Mouse (Mus musculus): ENCODE measurements at regions not wholly inside any gene's neighbourhood (a gene's known extent, or its start where the extent isn't known, plus 50 kb on each side); places are given as distances from the start of the nearest gene placed in this dataset.

GRCm38 (mm10) chr9:101670111-101670510 lies 191.5 kb upstream of the 9630041A04Rik start:
- no peak for DNase-seq (ENCODE audit: low spot score in 2 of 2)

- DNase-seq (ENCODE audit: low spot score in 2 of 2) = no peak
Observed at GRCm38 (mm10) chr9:101649816-101650215, 211.8 kb upstream of the 9630041A04Rik start.

DNA sequence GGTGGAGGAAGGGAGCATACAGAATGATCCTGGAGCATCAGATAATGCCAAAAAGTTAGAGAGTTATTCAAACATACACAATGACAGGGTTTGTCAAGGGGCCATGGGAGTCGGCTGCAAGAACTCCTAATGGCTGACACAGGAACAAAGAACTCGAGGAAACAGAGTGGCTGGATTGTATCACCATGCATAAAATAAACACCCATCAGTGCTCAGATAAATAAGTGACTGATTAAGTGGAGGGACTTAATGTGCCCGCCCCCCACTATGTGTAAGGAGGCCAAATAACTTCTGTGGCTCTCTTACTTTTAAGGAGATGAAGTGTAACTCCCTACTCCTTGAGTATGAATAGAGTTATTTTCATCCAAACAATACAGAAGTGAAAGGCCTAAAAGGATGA lies 220.1 kb upstream of the 9630041A04Rik start:
- DNase-seq (ENCODE audit: low spot score in 2 of 2) = no peak

DNA sequence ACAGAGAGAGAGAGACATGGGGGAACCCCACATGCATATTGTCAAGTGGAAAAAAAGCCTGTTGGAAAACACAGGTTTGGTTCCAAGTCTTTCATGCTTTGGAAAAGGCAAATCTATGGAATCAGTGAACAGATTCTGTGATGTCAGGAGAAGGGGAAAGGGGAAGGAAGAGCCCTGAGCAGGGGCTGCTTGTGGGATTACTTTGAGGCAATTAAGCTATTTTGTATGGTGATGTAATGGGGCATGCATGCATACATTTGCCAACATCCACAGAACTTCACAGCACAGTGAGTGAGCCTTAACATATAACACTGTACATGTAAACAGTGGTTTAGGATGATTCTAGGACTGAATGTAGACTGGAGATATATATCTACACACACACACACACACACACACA lies 221.0 kb upstream of the 9630041A04Rik start:
- no peak for DNase-seq (ENCODE audit: low spot score in 2 of 2)

DNA sequence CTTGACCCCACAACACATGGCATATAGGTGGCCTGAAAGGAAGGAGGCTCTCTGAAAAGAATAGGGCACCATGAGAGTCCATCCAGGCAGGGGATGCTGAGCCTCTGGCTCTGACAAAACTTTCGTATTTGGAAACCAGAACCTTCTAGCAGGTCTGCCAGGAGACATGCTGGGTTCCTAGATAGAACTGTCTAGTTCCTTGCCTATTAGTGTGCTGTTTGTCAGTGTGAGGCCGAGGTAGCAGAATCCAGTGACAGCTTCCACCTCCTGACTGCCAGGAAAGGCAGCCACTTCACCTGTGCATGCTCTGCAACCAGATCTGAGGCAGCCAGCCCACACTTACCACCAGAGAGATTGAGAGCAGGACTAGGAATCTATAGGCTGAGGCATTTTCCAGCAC lies 245.4 kb upstream of the 9630041A04Rik start:
- DNase-seq (ENCODE audit: low spot score in 2 of 2) = no peak

- no peak for DNase-seq (ENCODE audit: low spot score in 2 of 2)
Observed at GRCm38 (mm10) chr9:101615176-101615575, 246.5 kb upstream of the 9630041A04Rik start.

- DNase-seq (ENCODE audit: low spot score in 2 of 2) = no peak
Observed at GRCm38 (mm10) chr9:101613933-101614332, 247.7 kb upstream of the 9630041A04Rik start.

- DNase-seq (ENCODE audit: low spot score in 2 of 2) = no peak
Observed at GRCm38 (mm10) chr9:101613471-101613870, 248.2 kb upstream of the 9630041A04Rik start.

DNA sequence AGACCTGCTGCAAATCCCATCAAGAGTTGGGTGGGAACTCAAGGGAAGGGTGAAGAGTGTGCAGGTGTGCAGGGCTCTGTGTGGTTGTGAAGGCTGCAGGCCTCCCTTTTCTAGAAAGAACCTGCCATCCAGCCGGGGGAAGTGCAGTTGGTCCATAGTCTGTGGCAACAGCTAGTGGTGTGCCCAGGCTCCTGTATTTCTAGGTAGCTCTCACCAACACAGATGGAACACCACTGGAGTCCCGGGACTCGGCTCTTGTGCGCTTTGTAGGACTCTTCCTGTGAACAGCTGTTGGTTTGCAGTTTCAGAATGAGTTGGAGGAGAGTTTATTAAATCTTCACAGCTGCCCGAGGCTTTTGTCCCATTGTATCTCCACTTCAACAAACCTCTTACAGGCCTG lies 248.7 kb upstream of the 9630041A04Rik start:
- no peak for DNase-seq (ENCODE audit: low spot score in 2 of 2)

DNA sequence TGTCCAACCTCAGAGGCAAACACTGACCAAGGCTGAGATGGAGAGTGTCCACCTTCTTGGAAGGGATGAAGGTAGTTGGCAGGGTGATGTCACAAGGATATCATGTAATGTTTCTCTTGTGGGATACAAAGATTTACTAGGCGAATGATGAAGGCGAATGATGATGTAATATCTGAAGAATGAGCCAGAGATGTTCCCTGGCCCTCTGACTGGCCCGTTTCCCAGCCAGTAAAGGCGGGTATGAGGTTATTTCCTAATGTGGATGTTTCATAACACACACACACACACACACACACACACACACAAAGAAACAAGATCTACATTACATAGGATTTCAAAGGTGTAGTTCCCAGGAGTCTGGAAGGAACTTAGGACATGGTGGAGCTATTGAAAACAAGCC lies 249.1 kb upstream of the 9630041A04Rik start:
- DNase-seq (ENCODE audit: low spot score in 2 of 2) = no peak

- DNase-seq (ENCODE audit: low spot score in 2 of 2) = no peak
Observed at GRCm38 (mm10) chr9:101611481-101611880, 250.2 kb upstream of the 9630041A04Rik start.

DNA sequence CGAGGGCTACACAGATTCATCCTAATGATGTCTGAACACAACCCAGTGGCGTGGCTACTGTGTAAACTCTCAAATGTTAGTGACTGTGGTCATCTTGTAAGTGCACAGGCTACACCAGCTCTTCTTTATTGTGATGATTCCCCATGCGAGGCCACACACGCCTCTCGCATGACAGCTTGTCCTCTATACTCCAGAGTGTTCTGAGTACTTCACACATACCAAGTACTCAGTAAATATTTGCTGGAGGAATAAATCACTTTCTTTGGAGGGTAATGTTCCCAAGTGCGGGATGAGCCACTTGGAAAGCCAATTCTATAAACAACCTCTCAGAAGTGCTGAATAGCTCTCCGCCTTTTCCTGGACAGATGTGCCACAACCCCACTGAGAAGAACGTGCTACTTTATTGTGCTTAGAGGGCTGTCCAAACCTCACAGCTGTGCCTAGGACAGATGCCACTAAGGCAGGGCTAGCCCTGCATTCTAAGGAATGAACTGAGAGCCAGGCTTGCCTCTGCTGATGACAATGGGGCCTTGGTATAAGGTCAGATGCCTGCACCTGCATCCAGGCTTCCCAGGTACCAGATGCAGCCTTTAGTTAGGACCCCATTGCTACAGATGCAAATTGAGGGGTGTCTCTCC lies 250.7 kb upstream of the 9630041A04Rik start:
- DNase-seq (ENCODE audit: low spot score in 2 of 2) = no peak

DNA sequence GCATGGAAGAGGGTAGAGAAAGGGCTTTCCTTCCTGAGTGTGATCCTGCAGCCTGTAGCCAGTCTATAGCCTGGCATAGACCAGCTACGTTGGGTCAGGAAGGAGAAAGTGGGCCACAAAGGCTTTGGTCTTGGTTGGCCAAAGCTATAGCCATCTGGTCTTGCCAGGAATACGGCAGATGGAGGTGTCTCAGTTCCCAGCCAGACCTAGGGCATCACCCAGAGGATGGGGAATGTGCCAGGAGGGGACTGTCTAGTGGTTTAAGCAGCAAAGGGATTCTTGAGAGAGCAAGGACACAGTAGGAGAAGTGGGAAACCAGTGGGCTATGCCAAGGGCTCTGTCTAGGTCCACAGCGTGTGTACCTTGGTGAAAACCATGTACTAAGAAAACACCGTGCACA lies 251.3 kb upstream of the 9630041A04Rik start:
- no peak for DNase-seq (ENCODE audit: low spot score in 2 of 2)

GRCm38 (mm10) chr9:101602799-101603198 lies 258.8 kb upstream of the 9630041A04Rik start:
- no peak for DNase-seq (ENCODE audit: low spot score in 2 of 2)

DNA sequence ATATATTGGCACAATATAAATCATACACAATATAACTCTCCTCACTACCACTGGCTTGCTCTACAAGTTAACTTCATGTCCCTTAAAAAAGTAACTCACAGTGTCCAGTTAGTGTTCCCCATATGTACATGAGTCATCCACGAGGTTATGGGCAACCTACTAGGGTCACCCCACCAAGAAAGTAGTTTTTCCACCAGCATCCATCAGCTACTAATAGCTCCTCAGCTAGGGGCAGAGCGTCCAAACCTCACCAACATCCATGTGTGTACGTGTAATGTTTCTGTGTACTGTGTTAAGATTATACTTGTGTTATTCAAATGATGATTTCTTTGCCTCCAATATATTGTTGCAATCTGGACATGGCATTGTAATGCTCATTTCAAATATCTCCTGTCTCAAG lies 264.7 kb upstream of the 9630041A04Rik start:
- DNase-seq (ENCODE audit: low spot score in 2 of 2) = no peak

- no peak for DNase-seq (ENCODE audit: low spot score in 2 of 2)
Observed at GRCm38 (mm10) chr9:101595101-101595650, 266.5 kb upstream of the 9630041A04Rik start.

- no peak for DNase-seq (ENCODE audit: low spot score in 2 of 2)
Observed at GRCm38 (mm10) chr9:101592621-101593020, 269.0 kb upstream of the 9630041A04Rik start.

DNA sequence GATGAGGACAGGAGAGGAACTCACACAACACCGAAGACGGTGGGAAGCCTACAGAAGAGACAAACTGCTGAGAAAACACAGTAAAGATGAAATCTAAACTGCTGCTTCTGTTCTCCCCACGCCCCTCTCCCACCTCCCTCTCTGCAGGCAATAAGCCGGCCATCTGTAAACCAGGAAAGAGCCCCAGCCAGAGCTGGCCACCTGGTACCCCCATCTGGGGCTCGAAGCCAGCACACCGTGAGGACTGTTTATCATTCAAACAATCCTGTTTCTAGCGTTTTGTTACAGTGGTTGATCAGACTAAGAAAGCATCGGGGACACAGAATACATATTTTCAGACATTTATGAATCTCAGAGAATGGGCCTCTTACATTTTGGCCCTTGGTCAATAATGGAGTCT lies 270.0 kb upstream of the 9630041A04Rik start:
- DNase-seq (ENCODE audit: low spot score in 2 of 2) = no peak

- DNase-seq (ENCODE audit: low spot score in 2 of 2) = no peak
Observed at GRCm38 (mm10) chr9:101590310-101590709, 271.3 kb upstream of the 9630041A04Rik start.

GRCm38 (mm10) chr9:101581064-101581463 lies 280.6 kb upstream of the 9630041A04Rik start:
- no peak for DNase-seq (ENCODE audit: low spot score in 2 of 2)

DNA sequence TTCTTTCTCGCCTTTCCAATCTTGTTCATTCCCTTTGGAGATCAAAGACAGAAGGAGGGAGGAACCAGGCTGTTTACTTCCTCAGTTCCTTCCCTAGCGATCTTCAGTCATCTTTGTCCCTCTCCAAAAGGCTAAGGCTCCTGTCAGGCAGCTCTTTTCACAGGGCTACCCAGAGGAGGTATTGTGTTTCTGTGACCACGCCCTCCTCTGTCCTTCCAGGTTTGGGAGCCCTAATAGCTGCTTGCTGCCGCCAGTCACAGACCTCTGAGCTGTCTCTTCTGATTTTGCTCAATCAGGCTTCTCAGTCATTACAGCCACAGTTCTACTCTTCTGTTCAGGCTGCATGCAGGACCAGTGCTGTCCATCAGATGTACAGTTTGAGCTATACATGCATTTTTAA lies 290.9 kb upstream of the 9630041A04Rik start:
- DNase-seq (ENCODE audit: low spot score in 2 of 2) = no peak

GRCm38 (mm10) chr9:101563196-101563595 lies 298.4 kb upstream of the 9630041A04Rik start:
- DNase-seq (ENCODE audit: low spot score in 2 of 2) = no peak

DNA sequence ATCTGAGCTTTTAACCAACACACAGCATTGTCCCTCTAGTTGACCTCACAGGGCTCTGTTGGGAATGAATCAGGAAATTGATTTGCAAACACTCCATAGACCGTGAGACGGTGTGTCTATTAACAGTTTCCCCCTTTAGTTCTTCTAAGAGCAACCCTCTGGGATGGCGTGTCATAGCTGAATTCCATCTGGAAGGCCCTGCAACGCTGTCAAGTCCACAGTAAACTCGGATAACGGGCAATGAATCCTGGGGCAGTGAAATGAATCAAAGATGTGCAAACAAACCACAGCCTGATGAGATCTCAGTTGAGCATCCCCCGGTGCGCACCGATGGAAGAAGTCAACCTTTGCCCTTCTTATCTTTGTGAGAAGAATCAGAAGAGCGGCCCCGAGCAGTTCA lies 302.3 kb upstream of the 9630041A04Rik start:
- no peak for DNase-seq (ENCODE audit: low spot score in 2 of 2)
